Mouse (Mus musculus): ENCODE measurements around the gene Smco3.

DNA sequence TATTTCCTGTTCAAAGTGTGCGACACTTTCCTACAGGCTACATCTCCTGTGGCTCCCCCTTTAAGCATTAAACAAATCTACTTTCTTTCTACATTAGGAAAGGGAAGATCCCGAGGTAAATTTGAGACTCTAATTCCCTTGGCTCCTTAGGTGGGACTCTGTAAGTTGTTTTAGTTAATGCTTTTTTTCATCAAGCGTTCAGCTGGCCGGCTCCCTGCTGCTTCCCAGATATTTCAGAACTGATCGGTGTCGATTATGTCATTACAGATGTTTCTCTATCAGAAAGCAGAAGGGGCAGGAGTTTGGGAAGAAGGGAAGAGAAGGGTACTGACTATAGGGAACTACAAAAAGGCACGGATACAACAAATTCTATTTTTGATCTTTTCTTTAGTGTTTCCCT lies 8.1 kb downstream of the Smco3 start:
- TF ChIP-seq POLR2A (IDR thresholded peaks at IDR 0.05; ENCODE audit: control insufficient read depth in 1 of 2, insufficient read depth in 1 of 2, low read depth in 1 of 2, low read length in 2 of 2, poor library complexity in 1 of 2) = no peak; a peak in 1 of 4 replicates
- no peak for TF ChIP-seq USF2 (IDR thresholded peaks at IDR 0.05; ENCODE audit: borderline replicate concordance in 1 of 2, insufficient read depth in 1 of 2, low read depth in 1 of 2, low read length in 2 of 2)
- no peak for TF ChIP-seq MXI1 (IDR thresholded peaks at IDR 0.05; ENCODE audit: low read depth, low read length)
- no peak for TF ChIP-seq EP300 (IDR thresholded peaks at IDR 0.05; ENCODE audit: low read depth in 1 of 2, low read length in 2 of 2)
- TF ChIP-seq MAFK (IDR thresholded peaks at IDR 0.05; ENCODE audit: borderline replicate concordance, low read depth, low read length) = no peak
- no peak for TF ChIP-seq HCFC1 (IDR thresholded peaks at IDR 0.05; ENCODE audit: low read depth, low read length)
- TF ChIP-seq CTCF (IDR thresholded peaks at IDR 0.05 in 2 of 3, conservative IDR thresholded peaks at IDR 0.05 in 1 of 3; ENCODE audit: control insufficient read depth in 1 of 3, insufficient read depth in 1 of 3, low read depth in 2 of 3, low read length in 3 of 3, poor library complexity in 1 of 3, severe bottlenecking in 1 of 3) = no peak
- no peak for TF ChIP-seq TAL1 (IDR thresholded peaks at IDR 0.05; ENCODE audit: low read length)
- no peak for TF ChIP-seq RAD21 (IDR thresholded peaks at IDR 0.05; ENCODE audit: low read depth, low read length)
- no peak for TF ChIP-seq UBTF (IDR thresholded peaks at IDR 0.05; ENCODE audit: borderline replicate concordance, insufficient read depth, low read depth, low read length)

Data from MEL (cell line).